ENCODE assay signal across 14 mouse cellular contexts in the genomic region with DNA sequence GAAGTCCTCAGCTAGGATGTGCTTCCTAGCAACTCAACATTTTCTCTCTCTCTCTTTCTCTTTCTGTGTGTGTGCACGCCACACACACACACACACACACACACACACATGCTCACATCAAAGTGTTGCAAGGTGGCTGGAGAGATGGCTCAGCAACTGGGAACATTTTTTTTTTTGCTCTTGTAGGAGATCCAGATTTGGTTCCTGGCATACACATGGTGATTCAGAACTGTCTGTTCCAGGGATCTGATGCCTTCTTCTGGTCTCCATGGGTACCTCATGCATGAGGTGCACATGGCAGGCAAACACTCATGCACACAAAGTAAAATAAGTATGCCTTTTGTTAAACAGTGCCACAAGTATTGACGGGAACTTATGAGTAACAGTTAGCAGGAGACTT.
"Had no signal": no experiment of that assay in that cellular context is flagged by ENCODE, and none has a peak within 500 bp of the region (broad histone marks: within the 10 kb centered on the region; RNA-seq: fewer than 3 reads in every experiment).

No protein-coding gene starts in this region.

- ATAC-seq: inflammation-experienced regulatory T-cells, adult 6 months had no signal

- H3K27me3 ChIP-seq: limb, embryonic 13.5 days; midbrain, embryonic 12.5 days had no signal

- H3K36me3 ChIP-seq: midbrain, embryonic 12.5 days had no signal

- DNase-seq: kidney, adult 11 months; kidney, adult 9 months; kidney, postnatal 36 days; left cerebral cortex, postnatal 4 days; lung, adult 18-20 months; lung, postnatal 4 days; right cerebral cortex, adult 18-20 months; right cerebral cortex, postnatal 25 days; thymus, postnatal 36 days had no signal

- H3K9ac ChIP-seq: limb, embryonic 13.5 days; liver, embryonic 14.5 days; midbrain, embryonic 12.5 days had no signal

- H3K4me2 ChIP-seq: limb, embryonic 13.5 days; midbrain, embryonic 12.5 days had no signal

- H3K27ac ChIP-seq: kidney, postnatal 0 days; limb, embryonic 13.5 days; liver, embryonic 14.5 days; midbrain, embryonic 12.5 days had no signal

- H3K4me3 ChIP-seq: limb, embryonic 13.5 days; midbrain, embryonic 12.5 days had no signal
